Mouse (Mus musculus) layer of hippocampus, postnatal 10 days (tissue): ENCODE results near the gene Git2. TPM values are rescaled to one million over a fixed set of nuclear protein-coding genes. Genes with fewer than 3 reads are reported as not detected.

Source experiments
- DNase-seq, 2 experiments: peaks; one replicate each; pipeline ENCODE4 v3.0.0; 2021; ENCODE audit warnings: low spot score in 2 of 2
- total RNA-seq, 2 experiments: library from RNA; stranded (reverse); gene quantifications; 2 replicates each; pipeline ENCODE4 v1.2.3; 2021

Git2 gene
- total RNA-seq, 2 experiments from 2014 or later = 42.4 to 44.8 TPM

- no peak for DNase-seq
These were observed 8.6 kb downstream of the Git2 start for GRCm38 (mm10) chr5:114766686-114767085.

DNA sequence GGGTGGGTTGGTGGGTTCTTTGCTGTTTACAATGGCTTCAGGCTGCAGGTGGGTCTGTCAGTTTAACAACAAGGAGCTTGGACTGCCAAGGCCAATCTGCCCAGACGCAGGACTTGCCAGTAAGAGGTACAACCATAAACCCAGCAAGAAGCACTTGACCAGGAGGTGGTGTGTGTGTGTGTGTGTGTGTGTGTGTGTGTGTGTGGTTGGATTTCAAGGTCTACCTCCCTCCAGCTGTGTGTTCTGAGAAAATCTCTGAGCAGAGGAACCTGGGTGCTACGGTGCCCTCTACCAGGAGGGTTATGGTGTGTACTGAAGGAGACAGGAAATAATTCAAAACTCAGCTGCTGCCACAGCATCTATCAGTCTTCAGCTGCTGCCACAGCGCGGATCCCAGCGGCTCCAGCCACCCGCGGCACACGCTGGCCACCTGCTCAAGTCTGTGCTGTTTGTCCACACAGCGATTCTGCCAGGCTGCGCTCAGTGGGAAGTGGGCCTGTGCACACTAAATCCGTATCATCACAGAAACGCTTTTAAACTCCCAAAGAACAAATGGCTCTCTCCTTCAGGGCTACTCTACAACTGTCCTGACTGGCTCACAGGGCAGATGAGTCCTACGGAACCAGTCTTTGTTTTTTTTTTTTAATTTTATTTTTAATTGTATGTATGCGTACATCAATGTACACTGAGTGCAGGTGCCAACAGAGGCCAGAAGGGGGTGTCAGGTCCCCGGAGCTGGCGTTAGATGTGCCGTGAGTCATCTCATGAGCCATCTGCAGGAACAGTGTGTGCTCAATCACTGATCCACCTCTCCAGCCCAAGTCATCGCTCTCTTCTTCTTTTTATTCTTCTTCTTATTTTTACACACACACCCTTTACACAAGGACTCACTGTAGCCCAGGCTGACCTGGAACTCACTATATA, 10.2 kb downstream of the Git2 start:
- DNase-seq = no peak

DNA sequence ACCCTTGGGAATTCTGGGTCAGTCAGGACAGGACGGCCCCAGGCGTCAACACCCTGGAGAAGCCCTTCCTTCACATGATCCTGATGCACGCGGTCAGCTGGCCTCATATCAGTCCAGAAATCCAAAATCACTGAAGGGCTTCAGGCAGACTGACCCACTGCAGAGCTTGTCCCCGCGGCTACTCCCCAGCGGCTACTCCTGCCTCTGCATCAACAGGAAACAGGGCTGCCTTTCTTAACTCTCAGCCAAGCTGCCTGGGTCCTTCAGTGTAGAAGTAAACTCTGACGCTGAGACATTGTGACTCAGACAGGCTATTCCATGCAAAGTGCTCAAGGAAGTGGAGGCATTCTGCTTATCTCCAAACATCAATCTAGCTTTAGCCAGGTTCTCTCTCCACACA, 13.3 kb downstream of the Git2 start:
- DNase-seq = no peak

GRCm38 (mm10) chr5:114759536-114760090, 15.7 kb downstream of the Git2 start:
- DNase-seq = no peak

- peak; percentile 28 to 45 for DNase-seq
These were observed 21.9 kb downstream of the Git2 start for GRCm38 (mm10) chr5:114753384-114753783.

GRCm38 (mm10) chr5:114752397-114752796, 22.9 kb downstream of the Git2 start:
- no peak for DNase-seq

GRCm38 (mm10) chr5:114750325-114750724, 25.0 kb downstream of the Git2 start:
- DNase-seq = no peak

- DNase-seq = no peak
These were observed 27.8 kb downstream of the Git2 start for GRCm38 (mm10) chr5:114747521-114747920.

DNA sequence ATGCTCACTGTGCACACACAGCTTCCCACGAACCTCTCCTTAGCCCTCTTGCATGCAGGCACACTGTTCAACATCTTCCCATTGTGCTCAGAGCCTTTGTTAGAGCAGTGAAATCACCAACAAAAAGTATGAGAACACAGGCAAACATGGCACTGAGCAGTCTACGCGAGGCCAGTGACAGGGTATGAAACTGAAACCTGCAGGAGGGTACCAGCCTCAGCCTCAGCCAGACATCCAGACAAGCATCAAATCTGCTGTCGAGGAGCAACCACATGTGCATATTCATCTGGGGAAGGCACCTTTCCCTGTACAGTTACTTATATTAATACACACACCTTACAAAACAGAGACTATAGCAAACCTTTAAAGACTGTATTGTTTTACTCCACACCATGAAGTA, 28.4 kb downstream of the Git2 start:
- no peak for DNase-seq

GRCm38 (mm10) chr5:114745581-114745980, 29.7 kb downstream of the Git2 start:
- DNase-seq = peak in 1 of 2 experiments; percentile 37

- no peak for DNase-seq
These were observed 31.6 kb downstream of the Git2 start for GRCm38 (mm10) chr5:114743697-114744090.

DNA sequence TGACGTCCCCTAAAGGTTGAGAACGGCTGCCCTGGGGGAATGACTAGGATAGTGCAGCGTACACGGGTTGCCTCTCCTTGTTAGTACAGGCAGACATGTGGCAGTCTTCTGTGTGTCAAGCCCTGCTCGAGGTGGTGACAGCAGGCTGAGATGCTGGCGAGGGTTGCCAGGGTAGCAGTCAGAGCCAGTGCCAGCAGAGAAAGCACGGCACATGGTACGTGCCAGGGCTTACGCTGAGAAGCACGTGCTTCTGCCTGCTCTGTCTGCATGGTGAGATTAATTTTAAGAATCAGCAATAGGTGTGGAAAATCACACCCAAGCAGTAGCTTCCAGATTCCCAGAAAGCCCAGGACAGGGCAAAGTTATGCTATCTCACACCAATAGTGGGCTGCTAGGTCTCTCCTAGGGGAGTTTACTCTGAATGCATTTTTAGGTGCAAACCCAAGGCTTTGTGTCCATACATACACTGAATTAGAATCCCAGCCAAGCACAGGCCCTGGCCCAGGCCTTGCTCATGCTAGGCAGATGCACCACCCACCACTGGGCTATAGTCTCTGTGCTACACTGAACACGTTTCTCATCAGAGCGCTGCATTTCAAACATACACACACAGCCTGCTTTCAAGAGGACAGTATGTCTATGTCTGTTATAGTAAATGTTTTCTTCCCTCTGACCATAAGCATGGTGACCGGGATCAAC, 32.2 kb downstream of the Git2 start:
- DNase-seq = peak; percentile 49 to 59

DNA sequence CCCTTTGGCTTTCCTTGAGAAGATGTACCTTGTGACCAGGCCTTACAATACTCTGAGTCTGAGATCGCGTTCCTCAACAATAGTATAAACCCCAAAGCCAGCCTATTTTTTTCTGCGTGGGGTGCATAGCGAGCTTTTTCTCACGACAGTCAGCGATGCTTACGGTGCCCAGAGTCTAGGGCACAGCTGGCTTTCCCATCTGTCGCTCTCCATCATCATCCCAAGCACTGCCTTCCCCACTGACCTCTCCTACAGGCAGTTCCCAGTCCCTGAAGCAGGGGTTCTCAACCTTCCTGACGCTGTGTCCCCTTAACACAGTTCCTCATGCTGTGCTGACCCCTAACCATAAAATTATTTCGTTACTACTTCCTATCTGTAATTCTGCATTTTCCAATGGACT, 32.7 kb downstream of the Git2 start:
- no peak for DNase-seq

DNA sequence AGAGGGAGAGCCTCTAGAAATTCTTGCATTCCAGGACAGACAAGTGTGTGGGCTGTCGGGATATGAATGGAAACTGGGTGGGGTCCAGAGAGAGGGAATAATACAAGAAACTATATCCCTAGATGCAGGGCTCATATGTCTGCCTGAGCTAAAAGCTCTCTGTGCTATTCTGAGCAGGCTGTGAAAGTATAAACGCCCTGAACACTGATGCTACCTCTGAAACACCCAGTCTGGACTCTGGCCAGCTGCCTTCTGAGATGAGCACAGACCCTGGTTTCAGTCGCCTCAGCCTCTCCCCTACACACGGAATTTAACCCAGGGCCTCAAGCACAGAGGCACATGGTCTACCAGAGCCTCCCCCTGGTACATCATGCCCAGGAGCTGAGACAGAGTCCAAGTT, 34.7 kb downstream of the Git2 start:
- no peak for DNase-seq

DNA sequence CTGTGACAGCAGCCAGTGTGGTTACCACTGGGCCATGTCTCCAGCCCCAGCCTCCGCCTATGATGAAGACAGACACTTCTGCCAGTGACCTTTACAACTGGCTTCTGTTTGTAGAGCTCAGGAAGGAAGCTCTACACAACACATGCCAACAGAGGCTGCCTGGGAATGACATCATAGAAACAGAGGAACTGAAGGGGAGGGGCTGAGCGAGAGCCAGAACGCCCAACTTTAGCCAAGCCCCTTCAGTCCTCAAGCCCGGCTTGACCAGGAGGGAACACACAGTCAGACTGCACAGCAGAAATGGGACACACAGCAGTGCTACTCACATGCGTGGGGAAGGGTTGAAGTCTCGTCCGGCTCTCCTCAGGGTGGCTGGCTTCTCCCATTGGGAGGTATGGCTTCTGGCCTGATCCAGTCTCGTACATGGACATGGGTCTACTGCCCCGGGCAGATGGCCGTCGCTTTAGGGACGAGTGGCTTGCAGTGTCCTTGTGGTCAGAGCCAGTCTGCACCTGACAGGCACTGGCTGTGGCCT, 36.5 kb downstream of the Git2 start:
- peak in 1 of 2 experiments; percentile 40 for DNase-seq

DNA sequence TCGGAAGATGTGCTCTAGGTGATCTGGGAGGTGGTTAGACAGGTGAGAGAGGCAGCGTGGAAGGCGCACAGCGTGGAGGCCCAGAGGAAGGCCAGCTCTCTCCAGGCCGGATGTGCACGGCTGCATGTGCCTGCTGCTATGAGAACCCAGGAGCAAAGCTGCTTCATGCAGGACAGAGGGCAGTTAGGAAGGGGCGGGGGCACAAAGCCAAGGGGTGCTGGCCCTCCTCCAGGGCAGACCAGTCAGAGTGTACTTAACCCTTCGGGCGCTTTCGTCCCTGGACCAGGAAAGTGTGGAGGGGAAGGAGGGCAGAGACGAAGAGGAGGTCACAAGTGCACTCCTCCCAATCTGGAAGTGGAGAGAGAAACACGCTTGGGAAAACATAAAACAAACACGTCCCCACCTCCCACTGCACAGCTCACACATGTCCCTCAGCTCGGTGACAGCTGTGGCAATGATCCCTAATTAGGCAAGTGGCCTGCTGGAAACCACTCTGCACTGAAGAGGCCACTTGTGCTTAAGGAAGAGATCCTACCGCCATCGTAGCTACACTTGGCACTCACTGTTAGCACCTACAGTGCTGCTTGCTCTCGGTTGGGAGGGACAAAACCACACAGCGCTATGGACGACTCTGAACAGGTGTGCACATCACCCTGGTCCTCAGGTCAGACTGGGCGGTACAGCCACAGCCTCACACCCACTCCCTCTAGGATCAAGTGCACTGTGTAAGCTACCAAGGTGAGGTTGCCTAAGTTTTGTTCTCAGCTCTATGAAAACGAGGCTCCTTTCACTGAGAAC, 38.0 kb downstream of the Git2 start:
- peak in 1 of 2 experiments; percentile 54 for DNase-seq

GRCm38 (mm10) chr5:114733606-114734005, 41.7 kb downstream of the Git2 start:
- DNase-seq = no peak

DNA sequence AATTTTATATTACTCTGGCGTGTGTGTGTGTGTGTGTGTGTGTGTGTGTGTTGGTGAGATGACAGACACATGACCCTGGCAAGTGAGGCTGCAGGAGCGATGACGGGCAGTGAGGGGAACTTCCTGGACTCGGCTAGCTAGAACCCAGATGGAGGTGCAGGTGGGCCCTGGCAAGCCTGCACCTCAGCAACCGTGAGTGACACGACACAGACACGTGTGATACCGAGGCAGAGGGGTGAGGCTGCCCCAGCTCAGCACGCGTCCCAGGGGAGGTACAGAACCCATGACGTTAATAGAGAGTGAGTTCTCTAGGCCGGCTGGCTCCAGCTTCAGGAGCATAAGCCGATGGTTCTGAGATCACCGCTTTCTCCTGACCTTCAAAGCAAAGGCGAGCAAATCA, 43.3 kb downstream of the Git2 start:
- DNase-seq = no peak

GRCm38 (mm10) chr5:114731498-114731897, 43.8 kb downstream of the Git2 start:
- DNase-seq = no peak

DNA sequence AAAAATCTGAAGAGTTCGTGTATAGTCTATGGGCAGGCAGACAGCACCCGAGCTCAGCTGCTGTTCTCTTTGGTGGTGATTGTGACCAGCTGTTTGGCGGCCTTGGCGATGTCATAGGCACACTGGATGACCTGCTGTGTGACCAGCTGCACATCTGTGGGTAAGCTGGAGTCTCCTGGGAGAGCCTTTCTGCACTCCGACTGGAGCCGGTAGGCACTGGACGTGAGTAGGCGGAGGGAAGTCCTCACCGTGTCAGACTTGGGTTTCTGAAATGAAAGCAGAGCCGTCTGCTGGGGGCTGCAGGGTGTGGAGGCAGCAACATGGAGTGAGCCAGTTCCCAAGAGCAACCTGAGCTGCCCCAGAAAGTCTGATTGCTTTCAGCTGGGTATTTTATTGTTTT, 45.2 kb downstream of the Git2 start:
- DNase-seq = no peak

- DNase-seq = no peak
These were observed 47.2 kb downstream of the Git2 start for GRCm38 (mm10) chr5:114728160-114728559.
